Mouse (Mus musculus) spleen, adult 2 months (tissue): Measurements from ENCODE around the gene 1810055G02Rik.

Source experiments
- CTCF ChIP-seq: fragments of 200-500 bp; IDR thresholded peaks from 2 replicates; pipeline ENCODE4 v1.5.1; 2011; ENCODE audit warnings: mild to moderate bottlenecking, inconsistent platforms; ENCODE audit not compliant: insufficient read depth, insufficient read length, insufficient replicate concordance; ENCODE audit errors: extremely low read depth
- POLR2A ChIP-seq: fragments of 200-500 bp; IDR thresholded peaks from 2 replicates; pipeline ENCODE4 v1.6.1; 2011; ENCODE audit warnings: low read depth, low read length, inconsistent platforms

DNA sequence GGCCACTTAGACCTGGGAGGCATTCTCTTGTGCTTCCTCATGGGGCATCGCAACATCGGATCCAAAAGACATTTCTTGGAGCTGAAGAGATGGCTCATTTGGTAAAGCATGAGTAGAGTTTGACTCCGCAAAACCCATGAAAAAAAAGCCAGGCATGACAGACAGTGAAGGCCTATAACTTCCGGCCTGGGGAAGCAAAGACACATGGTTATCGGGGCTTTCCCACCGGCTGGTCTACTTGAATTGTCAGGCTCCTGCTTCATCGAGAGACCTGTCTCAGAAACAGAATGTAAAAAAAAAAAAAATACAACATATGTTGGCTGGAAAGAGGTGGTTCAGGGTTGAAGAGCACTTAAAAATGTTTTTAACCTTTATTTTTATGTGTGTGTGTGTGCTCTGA, 31.6 kb downstream of the 1810055G02Rik start:
- TF ChIP-seq CTCF (no peak), POLR2A (no peak)
